Mouse (Mus musculus) c-Kit-positive CD71-negative TER-119-negative erythroid progenitor cells, embryonic 14.5 days (primary cell): Measurements from ENCODE around the gene Gm11568.
"Not testable (repeated sequence)": the region's sequence is repeated elsewhere in the genome, so short reads cannot be mapped to it uniquely, and the experiment has no call there.

Experiments used
- DNase-seq: peaks from one replicate; pipeline ENCODE4 v3.0.0-alpha.2; 2013; ENCODE audit warnings: low read depth

Gene Gm11568

GRCm38 (mm10) chr11:99857617-99858016, at the start of gene Gm11568:
TSS of gene Gm11568 (plus strand) at chr11:99857917.
- no peak for DNase-seq

- not testable (repeated sequence) for DNase-seq
Observed at GRCm38 (mm10) chr11:99809792-99810191, 47.9 kb upstream of the Gm11568 start, which contains the start of gene Krtap4-13. TSS of gene Krtap4-13 (minus strand) at chr11:99809892.

DNA sequence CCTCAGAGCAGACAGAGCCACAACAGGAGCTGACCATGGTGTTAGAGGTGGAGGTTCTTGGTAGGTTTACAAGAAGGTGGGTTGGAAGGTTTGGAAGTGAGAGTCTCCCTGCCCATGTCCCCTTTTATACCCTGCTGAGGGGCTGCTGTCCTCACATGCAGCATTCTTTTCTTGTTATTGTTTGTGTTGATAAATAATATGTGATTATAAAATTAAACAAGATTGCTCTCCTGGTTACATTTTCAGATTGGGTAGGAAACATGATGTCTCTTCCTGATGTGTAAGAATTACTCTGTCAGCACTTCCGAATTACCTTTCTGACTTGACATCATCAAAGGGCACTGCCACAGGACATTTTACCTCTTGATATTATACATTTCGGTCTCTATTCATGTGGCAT, 42.2 kb upstream of the Gm11568 start, which contains the start of gene Gm11564:
Gene Gm11564, minus strand, starts transcription at position 101 of the 400 bp plus-strand sequence.
- DNase-seq = not testable (repeated sequence)

DNA sequence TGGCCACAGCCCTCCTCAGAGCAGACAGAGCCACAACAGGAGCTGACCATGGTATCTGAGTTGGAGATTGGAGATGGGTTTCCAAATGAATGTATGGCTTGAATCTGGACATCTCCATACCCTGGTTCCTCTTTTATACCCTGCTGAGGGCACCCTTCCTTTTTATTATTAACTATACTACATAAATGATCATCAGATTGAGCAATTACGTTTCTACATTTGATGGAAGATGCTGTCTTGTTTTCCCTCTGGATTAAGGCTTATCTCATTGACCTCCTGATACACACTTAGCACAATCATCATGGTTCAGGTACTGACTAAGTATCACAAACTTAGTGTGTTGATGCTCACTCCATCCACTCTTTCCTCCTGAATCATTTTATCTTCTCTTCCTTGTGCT, 19.8 kb upstream of the Gm11568 start, which contains the start of gene 2300003K06Rik:
Gene 2300003K06Rik, minus strand, starts transcription at position 101 of the 400 bp plus-strand sequence.
- DNase-seq = no peak

- DNase-seq = no peak
Observed at GRCm38 (mm10) chr11:99842185-99842584, 15.5 kb upstream of the Gm11568 start.

DNA sequence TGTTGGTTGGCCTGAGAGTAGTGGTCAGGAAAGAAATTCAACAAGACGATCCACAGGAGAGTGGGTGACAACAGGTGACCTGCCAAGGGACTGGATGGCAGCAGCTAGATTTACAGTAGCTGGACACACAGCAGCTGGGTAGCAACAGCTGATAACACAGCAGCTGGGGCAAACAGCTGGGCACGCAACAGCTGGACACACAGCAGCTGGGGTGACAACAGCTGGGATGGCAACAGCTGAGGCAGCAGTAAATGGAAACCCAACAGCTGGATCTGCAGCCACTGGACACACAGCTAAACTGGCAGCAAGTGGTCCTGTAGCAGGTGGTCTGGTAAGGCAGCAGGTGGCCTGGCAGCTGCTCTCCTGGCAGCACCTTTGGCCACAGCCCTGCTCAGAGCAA, 11.0 kb upstream of the Gm11568 start:
- DNase-seq = no peak

GRCm38 (mm10) chr11:99851508-99851907, 6.2 kb upstream of the Gm11568 start, which contains the start of gene Krtap4-16:
TSS of gene Krtap4-16 (minus strand) at chr11:99851608.
- DNase-seq = no peak

DNA sequence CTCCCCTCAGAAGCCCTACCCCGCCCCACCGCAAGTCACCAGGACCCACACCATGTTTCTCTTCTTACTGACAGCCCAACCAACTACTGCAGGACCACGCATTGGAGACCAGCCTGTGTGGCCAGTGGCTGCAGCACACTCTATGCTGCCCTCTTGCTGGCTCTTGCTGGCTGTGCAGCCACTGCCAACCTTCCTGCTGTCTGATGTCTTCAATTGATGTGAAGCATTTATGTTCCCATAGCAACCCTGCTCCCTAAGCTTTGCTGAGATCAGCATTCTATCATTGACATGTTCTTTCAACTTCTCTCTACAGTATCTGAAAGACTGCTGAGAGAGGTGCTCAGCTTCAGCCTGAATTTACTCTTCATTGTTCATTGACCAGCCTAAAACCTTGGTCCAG, 3.6 kb upstream of the Gm11568 start:
- no peak for DNase-seq

DNA sequence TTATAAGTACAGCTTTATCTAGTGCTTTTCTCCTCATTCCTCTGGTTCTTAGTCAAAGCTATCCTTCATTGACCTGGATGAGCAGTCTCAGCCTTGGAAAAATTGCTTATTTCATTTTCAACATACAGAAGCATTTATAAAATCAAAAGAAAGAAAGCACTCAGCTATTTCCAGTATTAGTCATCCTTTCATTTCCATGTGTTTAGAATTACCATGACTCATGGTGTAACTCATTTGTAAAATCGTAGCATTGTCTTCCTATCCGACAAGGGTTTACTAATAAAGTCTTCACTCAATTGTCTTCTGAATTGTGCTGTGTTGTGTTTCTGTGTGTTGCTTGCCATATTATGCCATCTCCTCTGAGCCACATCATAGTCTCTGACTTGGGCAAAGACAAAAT, 1.0 kb downstream of the Gm11568 start:
- DNase-seq = no peak

DNA sequence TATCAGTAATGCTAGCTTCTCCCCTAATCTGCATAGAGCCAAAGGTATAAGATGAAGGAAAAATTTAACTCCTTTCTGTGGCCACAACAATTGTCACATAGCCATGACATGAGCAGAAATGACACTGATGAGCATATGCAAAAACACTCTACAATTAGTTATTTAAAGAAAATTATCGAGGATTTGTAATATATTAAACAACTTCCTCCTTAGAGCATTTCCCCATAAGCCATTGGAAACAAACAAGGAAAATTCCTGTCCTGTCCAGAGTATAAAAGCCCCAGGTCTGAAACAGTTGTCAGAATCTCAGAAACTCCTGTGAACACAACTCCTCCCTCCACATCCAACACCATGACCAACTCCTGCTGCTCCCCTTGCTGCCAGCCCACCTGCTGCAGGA, 6.5 kb downstream of the Gm11568 start, which contains the start of gene Gm11559:
Gene Gm11559, plus strand, starts transcription at position 301 of the 400 bp plus-strand sequence.
- not testable (repeated sequence) for DNase-seq

DNA sequence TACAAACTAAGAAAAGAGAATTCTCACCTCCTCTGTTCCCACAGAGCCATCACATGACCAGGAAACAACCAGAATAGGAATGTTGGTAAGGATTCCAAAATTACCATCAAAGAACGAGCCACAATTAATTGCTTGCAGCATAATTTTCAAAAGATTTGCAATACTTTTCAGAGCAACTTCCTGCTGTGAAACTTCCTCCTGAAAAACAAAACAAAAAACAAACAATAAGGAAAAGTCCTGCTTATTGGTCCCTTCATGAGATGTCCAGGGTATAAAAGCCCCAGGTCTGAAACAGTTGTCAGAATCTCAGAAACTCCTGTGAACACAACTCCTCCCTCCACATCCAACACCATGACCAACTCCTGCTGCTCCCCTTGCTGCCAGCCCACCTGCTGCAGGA, 15.4 kb downstream of the Gm11568 start, which contains the start of gene Krtap9-1:
Gene Krtap9-1, plus strand, starts transcription at position 301 of the 400 bp plus-strand sequence.
- DNase-seq = not testable (repeated sequence)

- DNase-seq = not testable (repeated sequence)
Observed at GRCm38 (mm10) chr11:99878887-99879286, 21.2 kb downstream of the Gm11568 start, which contains the start of gene Gm11567. TSS of gene Gm11567 (plus strand) at chr11:99879187.

DNA sequence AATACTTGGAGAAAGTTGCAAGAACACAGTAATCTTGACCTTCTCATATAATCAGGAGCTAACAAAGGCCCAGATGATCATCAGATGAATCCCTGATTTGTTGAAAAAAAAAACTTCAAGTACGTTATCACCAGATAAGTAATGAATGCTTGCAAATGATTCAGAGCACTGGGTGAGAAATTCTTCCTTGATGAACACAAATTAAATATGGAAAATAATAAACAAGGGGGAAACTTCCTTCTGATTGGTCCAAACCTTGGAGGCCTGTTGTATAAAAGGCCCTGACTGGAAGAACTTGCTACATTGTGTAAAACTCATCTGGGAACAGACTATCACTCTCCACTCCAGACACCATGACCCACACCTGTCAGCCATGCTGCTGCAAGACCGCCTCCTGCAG, 49.9 kb downstream of the Gm11568 start, which contains the start of gene Krtap31-1:
Gene Krtap31-1, plus strand, starts transcription at position 301 of the 400 bp plus-strand sequence.
- no peak for DNase-seq
